Mouse (Mus musculus): Measurements from ENCODE around the gene Pif1. TPM values are rescaled to one million over a fixed set of nuclear protein-coding genes. Genes with fewer than 3 reads are reported as not detected.

Pif1 gene
- 1 to 10 TPM; 1.7 to 1.9 TPM for total RNA-seq (2021)

- intact Hi-C loops (cut with DNase I) = no loop called here
- DNase-seq = peak; percentile 83
Observed at GRCm38 (mm10) chr9:65586406-65587269, at the start of gene Pif1. Gene Pif1 (plus strand): TSS chr9:65587160.

- intact Hi-C loops (cut with DNase I) = no loop called here
- DNase-seq = no peak
Observed at GRCm38 (mm10) chr9:65537901-65538630, 48.9 kb upstream of the Pif1 start.

- intact Hi-C loops (cut with DNase I) = no loop called here
- DNase-seq = no peak
Observed at GRCm38 (mm10) chr9:65539697-65540096, 47.3 kb upstream of the Pif1 start.

- intact Hi-C loops (cut with DNase I) = no loop called here
- no peak for DNase-seq
Observed at GRCm38 (mm10) chr9:65541126-65542068, 45.6 kb upstream of the Pif1 start.

GRCm38 (mm10) chr9:65542111-65542524 is 44.8 kb upstream of the Pif1 start:
- intact Hi-C loops (cut with DNase I) = no loop called here
- DNase-seq = no peak

- intact Hi-C loops (cut with DNase I) = no loop called here
- DNase-seq = peak; percentile 31
Observed at GRCm38 (mm10) chr9:65545635-65546412, 41.1 kb upstream of the Pif1 start.

- intact Hi-C loops (cut with DNase I) = no loop called here
- DNase-seq = no peak
Observed at GRCm38 (mm10) chr9:65546413-65546695, 40.6 kb upstream of the Pif1 start.

GRCm38 (mm10) chr9:65547111-65547510 is 39.8 kb upstream of the Pif1 start:
- DNase-seq = no peak
- intact Hi-C loops (cut with DNase I) = no loop called here

GRCm38 (mm10) chr9:65547844-65548243 is 39.1 kb upstream of the Pif1 start:
- intact Hi-C loops (cut with DNase I) = no loop called here
- no peak for DNase-seq

GRCm38 (mm10) chr9:65548311-65548710 is 38.6 kb upstream of the Pif1 start:
- DNase-seq = no peak
- intact Hi-C loops (cut with DNase I) = no loop called here

- peak; percentile 36 for DNase-seq
- intact Hi-C loops (cut with DNase I) = no loop called here
Observed at GRCm38 (mm10) chr9:65549139-65549538, 37.8 kb upstream of the Pif1 start.

- intact Hi-C loops (cut with DNase I) = no loop called here
- no peak for DNase-seq
Observed at GRCm38 (mm10) chr9:65549643-65550042, 37.3 kb upstream of the Pif1 start.

GRCm38 (mm10) chr9:65550079-65550831 is 36.7 kb upstream of the Pif1 start:
- intact Hi-C loops (cut with DNase I) = no loop called here

GRCm38 (mm10) chr9:65551035-65551434 is 35.9 kb upstream of the Pif1 start:
- no peak for DNase-seq
- intact Hi-C loops (cut with DNase I) = no loop called here

More at GRCm38 (mm10) chr9:65550079-65550831, 36.7 kb upstream of the Pif1 start:
- DNase-seq = no peak

- DNase-seq = no peak
- intact Hi-C loops (cut with DNase I) = no loop called here
Observed at GRCm38 (mm10) chr9:65552141-65552540, 34.8 kb upstream of the Pif1 start.

GRCm38 (mm10) chr9:65552711-65553110 is 34.2 kb upstream of the Pif1 start:
- intact Hi-C loops (cut with DNase I) = no loop called here
- no peak for DNase-seq

- intact Hi-C loops (cut with DNase I) = no loop called here
- no peak for DNase-seq
Observed at GRCm38 (mm10) chr9:65555001-65555405, 32.0 kb upstream of the Pif1 start.

GRCm38 (mm10) chr9:65555621-65556020 is 31.3 kb upstream of the Pif1 start:
- DNase-seq = no peak
- intact Hi-C loops (cut with DNase I) = no loop called here

GRCm38 (mm10) chr9:65556349-65556748 is 30.6 kb upstream of the Pif1 start:
- no peak for DNase-seq

GRCm38 (mm10) chr9:65556979-65557378 is 30.0 kb upstream of the Pif1 start:
- intact Hi-C loops (cut with DNase I) = no loop called here
- no peak for DNase-seq

More at GRCm38 (mm10) chr9:65556349-65556748, 30.6 kb upstream of the Pif1 start:
- intact Hi-C loops (cut with DNase I) = no loop called here

Measured in left cerebral cortex, postnatal 4 days (tissue).